Mouse (Mus musculus) cerebellum, postnatal 36 days (tissue): ENCODE measurements around the gene Gje1.

Experiments
- DNase-seq, 2 experiments: peaks; one replicate each; pipeline ENCODE4 v3.0.0; 2021 to 2022; ENCODE audit warnings: mixed read lengths in 2 of 2

The Gje1 gene

GRCm38 (mm10) chr10:14718114-14718513 lies at the start of gene Gje1:
Gje1 (minus strand) TSS chr10:14718214.
- DNase-seq = no peak

DNA sequence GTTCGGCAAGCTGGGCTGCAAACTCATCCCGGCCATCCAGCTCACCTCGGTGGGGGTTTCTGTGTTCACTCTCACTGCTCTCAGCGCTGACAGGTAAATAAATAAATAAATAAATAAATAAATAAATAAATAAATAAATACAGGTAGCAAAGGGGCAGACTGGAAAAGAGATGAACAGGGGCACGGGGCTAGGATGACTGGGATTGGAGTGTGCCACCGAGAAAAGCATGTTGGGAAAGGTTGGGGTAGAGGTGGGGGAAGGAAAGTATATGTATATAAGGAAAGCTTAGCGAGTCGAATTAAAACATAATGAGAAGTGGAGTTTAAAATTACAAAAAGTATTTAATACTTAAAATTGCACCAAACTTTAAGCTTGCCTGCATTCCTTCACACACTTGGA lies 42.6 kb upstream of the Gje1 start:
- no peak for DNase-seq

DNA sequence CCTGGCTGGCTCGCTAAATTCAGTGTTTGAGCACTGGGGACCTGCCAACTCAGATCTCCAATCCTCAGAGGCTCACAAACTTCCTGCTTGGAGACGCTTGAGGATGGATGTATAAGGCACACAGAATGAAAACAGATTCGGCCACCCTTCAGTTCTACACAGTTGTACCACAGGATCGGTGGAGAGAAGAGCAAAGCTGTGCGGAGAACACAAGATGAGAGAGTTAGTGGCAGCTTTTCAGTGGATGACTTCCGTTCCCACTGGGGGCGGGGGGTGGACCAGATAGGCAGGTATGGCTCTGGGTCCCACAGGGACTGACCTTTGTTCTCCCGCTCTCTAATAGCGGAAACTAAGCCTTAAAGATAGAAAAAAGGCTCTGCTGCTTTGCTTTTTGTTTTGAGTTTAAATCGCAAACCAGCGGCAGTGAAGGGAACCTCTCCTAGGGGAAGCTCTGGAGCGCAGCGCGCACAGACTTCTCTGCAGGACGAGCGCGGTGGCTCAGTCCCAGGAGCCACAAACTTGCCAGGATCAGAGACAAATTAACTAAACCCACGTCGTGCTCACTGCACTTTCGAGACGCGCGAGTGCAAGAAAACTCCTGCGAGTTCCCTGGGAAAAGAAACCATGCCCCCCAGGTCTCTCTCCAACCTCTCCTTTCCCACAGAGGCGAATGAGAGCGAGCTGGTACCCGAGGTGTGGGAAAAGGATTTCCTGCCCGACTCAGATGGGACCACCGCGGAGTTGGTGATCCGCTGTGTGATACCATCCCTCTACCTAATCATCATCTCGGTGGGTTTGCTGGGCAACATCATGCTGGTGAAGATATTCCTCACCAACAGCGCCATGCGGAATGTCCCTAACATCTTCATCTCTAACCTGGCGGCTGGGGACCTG lies 41.9 kb upstream of the Gje1 start:
- no peak for DNase-seq

DNA sequence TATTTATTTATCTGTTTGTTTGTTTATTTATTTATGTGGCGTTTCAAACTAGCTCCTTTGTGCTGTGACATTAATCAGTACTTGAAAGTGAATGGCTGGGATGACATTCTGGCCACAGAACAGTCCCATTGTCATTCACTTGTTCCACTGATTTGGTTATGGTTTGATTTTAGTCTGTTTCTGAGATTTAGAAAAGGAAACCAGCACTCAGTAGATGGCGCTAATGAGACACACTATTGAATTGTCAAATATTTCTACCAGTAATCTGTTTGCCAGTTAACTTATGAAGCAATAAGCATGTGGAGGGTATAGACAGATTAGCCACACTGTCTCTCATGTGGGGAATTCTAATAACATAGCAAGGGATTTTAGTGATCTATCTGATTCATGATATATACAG lies 16.3 kb upstream of the Gje1 start:
- DNase-seq = peak in 1 of 2 experiments; percentile 30

- DNase-seq = no peak
Measured at GRCm38 (mm10) chr10:14725671-14726070, 7.7 kb upstream of the Gje1 start.

DNA sequence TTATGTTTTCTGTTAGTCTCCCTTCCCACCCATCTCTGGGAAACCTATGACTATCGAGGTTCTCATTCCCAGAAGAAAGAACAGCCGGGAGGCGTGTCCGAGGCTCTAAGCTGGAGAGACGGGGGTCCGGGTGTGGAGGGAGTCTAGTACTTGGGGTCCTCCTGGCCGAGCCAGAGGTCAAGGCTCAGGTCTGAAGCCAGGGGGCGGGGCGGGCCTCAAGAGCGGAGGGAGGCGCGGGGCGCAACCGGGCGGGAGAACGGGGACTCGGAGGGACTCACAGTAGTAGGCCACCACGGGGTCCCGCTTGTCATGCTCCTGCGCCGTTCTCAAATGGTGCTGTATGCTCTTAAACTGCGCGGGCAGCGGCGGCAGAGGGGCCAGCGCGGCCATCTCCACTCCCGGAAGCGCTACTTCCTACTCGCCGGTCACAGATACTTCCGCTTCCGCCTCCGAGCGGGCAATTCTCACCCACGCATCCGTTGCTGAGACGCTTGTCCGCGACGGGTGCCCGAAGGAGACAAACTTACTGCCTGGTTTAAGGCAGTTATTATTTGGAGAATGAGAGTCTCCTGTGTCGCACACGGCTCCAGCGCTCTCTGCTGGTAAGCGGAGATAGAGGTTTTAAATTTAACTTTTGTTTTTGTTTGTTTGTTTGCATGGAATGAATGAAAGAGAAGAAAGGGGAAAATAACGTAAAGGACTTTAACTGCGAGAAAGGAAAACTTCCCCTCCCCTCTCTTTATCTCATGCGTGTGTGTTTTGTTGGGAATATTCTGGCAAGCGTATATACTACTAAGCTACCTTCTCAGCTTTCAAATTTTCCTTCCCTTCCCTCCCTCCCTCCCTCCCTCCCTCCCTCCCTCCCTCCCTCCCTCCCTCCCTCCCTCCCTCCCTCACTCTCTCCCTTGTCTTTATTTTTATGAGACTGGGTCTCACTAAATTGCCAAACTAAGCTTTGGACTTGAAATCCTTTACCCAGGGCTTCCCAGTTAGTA lies 12.6 kb downstream of the Gje1 start, which contains the start of the genes Vta1 and Nmbr:
Gene Vta1, minus strand, starts transcription at position 489 of the 995 bp plus-strand sequence.
Gene Nmbr, plus strand, starts transcription at position 520 of the 995 bp plus-strand sequence.
- DNase-seq = peak; percentile 99 to 100

- no peak for DNase-seq
Measured at GRCm38 (mm10) chr10:14703830-14704420, 14.1 kb downstream of the Gje1 start.

DNA sequence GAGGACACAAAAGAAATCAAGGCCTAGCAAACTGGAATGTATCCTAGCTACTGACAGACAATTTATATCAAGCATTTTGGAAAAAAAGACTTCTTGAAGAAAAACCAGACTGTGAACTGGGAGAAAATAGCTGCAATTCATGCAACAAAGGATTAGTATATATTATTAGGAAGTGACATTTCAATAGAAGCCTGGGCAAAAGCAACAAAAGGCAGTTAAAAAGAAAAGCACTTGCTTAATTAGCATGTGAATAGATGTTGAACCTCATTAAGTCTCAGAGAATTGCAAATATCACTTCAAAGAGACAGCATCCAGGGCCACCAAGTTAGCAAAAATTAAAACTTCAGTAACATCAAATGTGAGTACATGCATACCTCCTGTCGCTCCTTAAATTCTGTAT lies 14.8 kb downstream of the Gje1 start:
- DNase-seq = no peak

DNA sequence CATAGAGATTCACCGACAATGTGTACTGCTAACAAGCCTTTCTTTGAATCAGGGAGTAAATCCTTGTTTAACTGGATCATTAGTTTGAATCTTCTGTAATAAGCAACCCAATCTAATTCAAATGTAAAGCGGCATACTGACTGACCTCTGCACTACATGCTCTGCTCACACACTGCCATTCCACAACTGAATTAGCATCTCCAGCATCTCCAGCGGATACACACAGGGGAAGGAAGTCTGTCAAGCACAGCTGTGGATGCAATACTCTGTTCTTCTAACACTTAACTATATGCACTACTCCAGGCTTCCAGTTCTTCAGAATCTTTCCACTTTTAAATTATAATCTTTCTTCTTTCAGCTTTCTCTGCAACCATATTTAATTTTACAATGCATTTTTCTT lies 27.7 kb downstream of the Gje1 start:
- no peak for DNase-seq

DNA sequence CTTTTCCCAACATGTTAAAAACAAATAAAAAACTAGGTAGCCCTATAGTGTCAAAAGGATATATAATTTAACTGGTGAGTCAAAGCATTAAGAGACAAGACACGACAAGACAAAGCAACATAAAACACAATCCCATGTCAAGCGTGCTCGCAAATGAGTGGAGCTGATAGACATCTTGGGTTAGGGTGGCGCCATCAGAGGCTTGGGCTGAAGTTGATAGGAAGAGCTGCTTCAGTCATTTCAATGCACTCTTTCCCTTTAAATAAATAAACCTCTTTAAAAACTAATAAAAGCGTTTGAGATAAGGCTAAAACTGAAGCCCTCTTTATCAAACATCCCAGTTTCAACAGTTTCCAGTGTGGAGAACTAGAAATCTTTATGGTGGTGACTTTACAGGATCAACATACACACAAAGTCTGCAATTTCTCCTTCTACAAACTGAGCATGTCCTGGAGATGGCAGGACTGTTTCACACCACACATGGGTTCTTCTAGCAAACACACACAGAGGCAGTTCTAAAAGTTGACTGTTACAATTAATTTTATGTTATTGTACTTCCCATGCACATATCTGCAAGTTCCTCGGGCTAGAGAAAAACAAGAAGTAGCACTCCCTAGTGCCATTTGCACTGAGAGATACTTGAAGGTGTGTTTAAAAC lies 29.1 kb downstream of the Gje1 start:
- no peak for DNase-seq

GRCm38 (mm10) chr10:14685663-14686062 lies 32.4 kb downstream of the Gje1 start:
- DNase-seq = no peak

DNA sequence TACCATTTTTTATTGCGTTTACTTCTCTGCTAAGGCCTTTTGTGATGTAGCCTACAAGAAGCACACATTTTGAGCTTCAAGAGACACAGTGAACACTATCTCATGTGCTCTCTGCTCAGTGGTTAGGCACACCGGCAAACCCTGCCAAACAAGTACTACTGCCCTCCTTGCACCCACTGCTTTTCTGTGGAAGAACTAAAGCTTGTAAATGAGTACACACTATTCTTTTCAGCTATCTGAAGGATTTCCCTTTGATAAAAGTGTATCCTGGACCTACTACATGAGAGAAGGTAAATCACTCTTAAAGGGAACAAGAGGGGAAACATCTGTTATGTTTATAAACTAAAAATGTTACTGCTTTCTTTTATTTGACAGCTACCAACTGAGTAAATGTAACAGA lies 51.9 kb downstream of the Gje1 start:
- DNase-seq = no peak
